In genomic region chr15:77797609-77798411, GRCm38 (mm10) we compare ENCODE assay signal across 8 mouse cellular contexts. TPM values are rescaled to one million over a fixed set of nuclear protein-coding genes. Genes with fewer than 3 reads are reported as not detected.
DNase-seq lines count a peak whose midpoint lies in the region; ATAC-seq and TF ChIP-seq lines count a peak whose summit lies in the region.

No protein-coding gene starts in this region.

- peaks cover 27% of the 10 kb centered on the region for H3K4me1 ChIP-seq in lung, embryonic 14.5 days (ENCODE audit: insufficient read depth)
- H3K4me1 ChIP-seq in cerebellum, adult 2 months (ENCODE audit: control insufficient read depth, insufficient read depth, low read length), result peaks cover 59% of the 10 kb centered on the region
- H3K4me1 ChIP-seq in heart, embryonic 13.5 days, result peaks cover 100% of the 10 kb centered on the region

- no peak for TF ChIP-seq CTCF in lung, embryonic 14.5 days (IDR thresholded peaks at IDR 0.05; ENCODE audit: low read depth)
- TF ChIP-seq CTCF in cerebellum, adult 2 months (IDR thresholded peaks at IDR 0.05; ENCODE audit: borderline replicate concordance, insufficient read depth, low read depth, low read length), result no peak

- peaks cover 76% of the 10 kb centered on the region for H3K36me3 ChIP-seq in lung, embryonic 14.5 days (ENCODE audit: insufficient read depth)
- peaks cover 69% of the 10 kb centered on the region for H3K36me3 ChIP-seq in heart, embryonic 13.5 days

- peak overlapping the region; percentile 95 for H3K27ac ChIP-seq in lung, embryonic 14.5 days (ENCODE audit: low read depth)
- peak overlapping the region; percentile 66 for H3K27ac ChIP-seq in cerebellum, adult 2 months (ENCODE audit: insufficient read depth, low read length)
- H3K27ac ChIP-seq in heart, embryonic 13.5 days (replicated peaks), result peak overlapping the region; percentile 98

- peak; percentile 41 for DNase-seq in lung, embryonic 14.5 days
- DNase-seq in lung, postnatal 10 days, result no peak
- peak; percentile 72 to 88 for DNase-seq in cerebellum, adult 2 months
- DNase-seq in kidney, postnatal 10 days, result peak; percentile 61
- peak; percentile 21 to 48 for DNase-seq in natural killer cell, adult 2 months (ENCODE audit: low spot score in 2 of 2)
- DNase-seq in spleen, postnatal 4 days (ENCODE audit: low spot score in 2 of 2), result no peak
- no peak for DNase-seq in gastrocnemius, postnatal 10 days

- H3K27me3 ChIP-seq in lung, embryonic 14.5 days (ENCODE audit: insufficient read depth, low read length), result no peaks in the 10 kb centered on the region
- no peaks in the 10 kb centered on the region for H3K27me3 ChIP-seq in cerebellum, adult 2 months (ENCODE audit: control insufficient read depth, insufficient read depth, low read length)
- no peaks in the 10 kb centered on the region for H3K27me3 ChIP-seq in heart, embryonic 13.5 days (replicated peaks)

- no peak for TF ChIP-seq POLR2A in cerebellum, adult 2 months (IDR thresholded peaks at IDR 0.05; ENCODE audit: borderline replicate concordance, insufficient read depth, low read length)

- peak overlapping the region; percentile 29 for H3K4me2 ChIP-seq in lung, embryonic 14.5 days
- H3K4me2 ChIP-seq in heart, embryonic 13.5 days, result peak overlapping the region; percentile 32

- H3K9me3 ChIP-seq in lung, embryonic 14.5 days (ENCODE audit: low read depth, low read length), result no peaks in the 10 kb centered on the region
- H3K9me3 ChIP-seq in heart, embryonic 13.5 days, result no peaks in the 10 kb centered on the region

- H3K9ac ChIP-seq in lung, embryonic 14.5 days, result peak overlapping the region; percentile 38; the same call in 1 of the 2 replicates
- H3K9ac ChIP-seq in heart, embryonic 13.5 days, result peak overlapping the region; percentile 76

- ATAC-seq in lung, embryonic 14.5 days (ENCODE audit: insufficient read depth), result no peak
- ATAC-seq in heart, embryonic 13.5 days (ENCODE audit: extremely low read depth, insufficient number of reproducible peaks, low FRiP score, low TSS enrichment), result no peak

- 65% methylated on average over 14 of the region's 14 CpGs for WGBS in lung, embryonic 14.5 days
- 14% methylated on average over 14 of the region's 14 CpGs for WGBS in cerebellum, adult 2 months
- WGBS in heart, embryonic 13.5 days, result 56% methylated on average over 14 of the region's 14 CpGs

- H3K4me3 ChIP-seq in lung, embryonic 14.5 days (ENCODE audit: low read depth, low read length), result no peak overlapping the region
- H3K4me3 ChIP-seq in cerebellum, adult 2 months (replicated peaks; ENCODE audit: insufficient read depth, low read depth, low read length), result no peak overlapping the region
- no peak overlapping the region for H3K4me3 ChIP-seq in heart, embryonic 13.5 days

RNA-seq across cellular contexts. Expression of gene Apol8, which starts 41.0 kb away (rescaled TPM):
- polyA plus RNA-seq in lung, embryonic 14.5 days (2014; fragmentation: Nextera tagmentation; extraction: Ambion mirVana), result not detected in 2 replicates
- polyA plus RNA-seq in cerebellum, adult 2 months (2012; rRNA removed), result 6.9 and 8.2 TPM in 2 replicates
- polyA plus RNA-seq in heart, embryonic 13.5 days (2015; fragmentation: Nextera tagmentation; extraction: Ambion mirVana), result 0.32 and 0.78 TPM in 2 replicates
- under 1 TPM in 1 of 2 experiments, not detected in 1; 0.61 TPM for total RNA-seq in gastrocnemius, postnatal 10 days (2021)

RNA-seq across cellular contexts. Expression of gene Myh9, which starts 44.2 kb away (rescaled TPM):
- polyA plus RNA-seq in lung, embryonic 14.5 days (2014; fragmentation: Nextera tagmentation; extraction: Ambion mirVana), result 86.6 and 87.5 TPM in 2 replicates
- polyA plus RNA-seq in cerebellum, adult 2 months (2012; rRNA removed), result 44.2 and 45.2 TPM in 2 replicates
- polyA plus RNA-seq in heart, embryonic 13.5 days (2015; fragmentation: Nextera tagmentation; extraction: Ambion mirVana), result 24.8 and 25.0 TPM in 2 replicates
- total RNA-seq in gastrocnemius, postnatal 10 days (2021), result 100 to 1,000 TPM; 117 to 155 TPM

Comparison
In these comparisons a context has a peak if more than half of its experiments do, and no peak if none do; other contexts are left out.
1. DNase-seq: peak in lung, embryonic 14.5 days (single experiment), cerebellum, adult 2 months (2 of 2), kidney, postnatal 10 days (single experiment) and natural killer cell, adult 2 months (2 of 2); none in lung, postnatal 10 days (single experiment), spleen, postnatal 4 days (0 of 2) and gastrocnemius, postnatal 10 days (single experiment).
2. Peak in every context shown above with its lines, with median percentiles within 50 percentile points of each other: H3K27ac ChIP-seq.